Mouse (Mus musculus) kidney, postnatal 14 days (tissue): ENCODE results near the gene Rnaseh1.

Source experiments
- DNase-seq: peaks from one replicate; pipeline ENCODE4 v3.0.0; 2022; ENCODE audit warnings: mixed read lengths

Gene Rnaseh1

GRCm38 (mm10) chr12:28674038-28674720, 24.8 kb downstream of the Rnaseh1 start:
- no peak for DNase-seq

GRCm38 (mm10) chr12:28675121-28675924, 25.9 kb downstream of the Rnaseh1 start, which contains the start of gene Adi1:
Gene Adi1 (plus strand): TSS chr12:28675231.
- peak; percentile 91 for DNase-seq

DNA sequence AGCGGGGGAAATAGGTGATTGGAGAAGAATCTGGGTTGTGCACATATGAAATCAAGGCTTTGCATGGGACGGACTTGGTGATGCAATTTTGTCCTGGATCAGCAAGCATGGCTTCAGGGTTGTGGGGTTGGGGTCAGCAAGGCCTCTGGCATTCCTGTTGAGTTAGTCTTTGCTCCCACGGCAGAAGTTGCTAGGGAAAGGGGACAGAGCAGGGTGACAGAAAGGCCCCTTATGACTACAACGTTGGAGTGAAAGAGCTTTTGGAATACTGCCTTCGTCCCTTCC, 26.5 kb downstream of the Rnaseh1 start:
- DNase-seq = no peak

DNA sequence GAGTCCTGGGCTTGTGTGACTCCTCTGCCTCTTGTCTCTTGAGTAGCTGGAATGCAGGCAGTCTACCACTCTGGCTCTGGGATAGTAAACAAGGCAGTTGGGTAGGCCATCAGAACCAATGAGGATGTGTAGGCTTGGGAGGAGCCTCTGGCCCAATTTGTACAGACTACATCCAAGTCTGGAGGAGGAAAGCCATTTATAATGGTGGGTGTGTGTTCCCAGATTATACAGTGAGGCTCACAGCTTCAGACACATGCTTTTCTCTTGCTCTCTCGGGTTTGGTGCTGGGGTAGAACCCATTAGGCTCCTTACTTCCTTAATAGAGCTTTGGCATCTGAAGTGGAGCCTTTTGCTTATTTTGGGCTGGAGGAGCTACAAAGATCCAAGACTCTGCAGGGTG, 35.3 kb downstream of the Rnaseh1 start:
- no peak for DNase-seq

- DNase-seq = no peak
These were observed 36.4 kb downstream of the Rnaseh1 start for GRCm38 (mm10) chr12:28685771-28686170.

GRCm38 (mm10) chr12:28686199-28686879, 36.9 kb downstream of the Rnaseh1 start:
- DNase-seq = no peak

GRCm38 (mm10) chr12:28688996-28689395, 39.6 kb downstream of the Rnaseh1 start:
- no peak for DNase-seq

- no peak for DNase-seq
These were observed 41.3 kb downstream of the Rnaseh1 start for GRCm38 (mm10) chr12:28690730-28691129.

DNA sequence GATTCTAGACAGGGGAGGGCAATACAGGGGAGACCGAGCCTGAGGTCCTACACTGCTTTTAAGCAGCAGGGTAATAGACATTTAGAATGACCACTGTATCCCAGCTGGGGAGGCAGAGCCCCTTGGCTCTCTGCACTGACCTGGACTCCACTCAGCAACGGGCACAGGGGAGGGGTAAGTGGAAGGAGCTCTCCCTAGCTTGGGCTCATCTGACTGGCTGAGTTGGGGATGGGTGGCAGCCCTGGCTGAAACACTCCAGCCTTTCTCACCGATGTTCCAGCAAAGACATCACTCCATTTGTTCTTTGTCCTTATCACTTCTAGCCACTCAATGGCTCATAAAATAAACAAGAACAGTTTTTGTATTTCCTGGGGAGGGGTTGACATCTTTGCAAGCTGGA, 44.3 kb downstream of the Rnaseh1 start:
- no peak for DNase-seq

GRCm38 (mm10) chr12:28694231-28694630, 44.8 kb downstream of the Rnaseh1 start:
- DNase-seq = no peak

- DNase-seq = no peak
These were observed 45.4 kb downstream of the Rnaseh1 start for GRCm38 (mm10) chr12:28694776-28695175.

GRCm38 (mm10) chr12:28697821-28698595, 48.6 kb downstream of the Rnaseh1 start:
- DNase-seq = peak; percentile 43

GRCm38 (mm10) chr12:28699086-28699485, 49.7 kb downstream of the Rnaseh1 start:
- DNase-seq = no peak

GRCm38 (mm10) chr12:28699656-28700055, 50.3 kb downstream of the Rnaseh1 start:
- peak; percentile 76 for DNase-seq

DNA sequence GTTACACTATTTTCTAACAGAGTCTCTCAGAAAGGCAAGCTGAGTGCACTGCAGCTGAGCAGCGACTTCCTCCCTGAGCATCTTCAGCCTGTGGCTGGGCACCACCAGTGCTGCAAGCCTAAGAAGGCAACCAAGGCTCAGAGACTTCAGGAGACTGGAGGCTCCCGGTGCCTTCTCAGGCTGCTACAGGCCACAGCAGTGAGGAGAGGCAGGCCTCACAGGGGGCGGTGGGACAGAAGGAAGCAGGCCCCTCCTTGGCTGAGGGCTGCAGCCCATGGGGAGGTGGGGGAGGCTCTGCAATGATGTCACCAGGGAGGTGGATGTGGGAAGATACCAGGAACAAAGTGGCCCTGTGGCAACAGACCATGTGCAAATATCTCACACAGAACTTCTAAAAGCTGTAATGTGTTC, 50.7 kb downstream of the Rnaseh1 start:
- DNase-seq = no peak

GRCm38 (mm10) chr12:28700561-28701025, 51.2 kb downstream of the Rnaseh1 start:
- DNase-seq = peak; percentile 38

GRCm38 (mm10) chr12:28701302-28701701, 51.9 kb downstream of the Rnaseh1 start:
- DNase-seq = no peak

GRCm38 (mm10) chr12:28704381-28704780, 55.0 kb downstream of the Rnaseh1 start:
- no peak for DNase-seq

DNA sequence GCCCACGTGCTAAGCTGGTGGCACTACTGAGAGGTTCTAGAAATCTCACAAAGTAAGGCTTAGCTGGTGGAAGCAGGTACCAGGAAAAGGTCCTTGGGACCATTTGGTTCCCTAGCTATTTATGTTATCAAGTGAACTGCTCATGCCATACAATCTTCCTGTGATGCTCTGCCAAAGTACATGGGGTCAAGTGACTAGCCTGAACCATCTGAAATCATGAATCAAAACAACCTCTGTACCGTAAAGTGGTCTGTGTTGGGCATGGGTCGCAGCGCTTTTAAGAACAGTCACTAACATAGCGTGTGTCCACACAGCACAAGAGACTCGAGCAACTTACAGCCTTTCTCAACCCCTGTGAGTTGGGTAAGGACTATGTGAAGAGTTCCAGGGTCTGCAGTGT, 55.8 kb downstream of the Rnaseh1 start:
- no peak for DNase-seq

GRCm38 (mm10) chr12:28708154-28708553, 58.8 kb downstream of the Rnaseh1 start:
- no peak for DNase-seq
